Mouse (Mus musculus): ENCODE data around the gene Radil. TPM values are rescaled to one million over a fixed set of nuclear protein-coding genes. Genes with fewer than 3 reads are reported as not detected.
A peak's percentile ranks its signal among the peaks of the same experiment; 100 is the strongest.

The Radil gene
- polyA plus RNA-seq, 1 experiment = 0.82 TPM

DNA sequence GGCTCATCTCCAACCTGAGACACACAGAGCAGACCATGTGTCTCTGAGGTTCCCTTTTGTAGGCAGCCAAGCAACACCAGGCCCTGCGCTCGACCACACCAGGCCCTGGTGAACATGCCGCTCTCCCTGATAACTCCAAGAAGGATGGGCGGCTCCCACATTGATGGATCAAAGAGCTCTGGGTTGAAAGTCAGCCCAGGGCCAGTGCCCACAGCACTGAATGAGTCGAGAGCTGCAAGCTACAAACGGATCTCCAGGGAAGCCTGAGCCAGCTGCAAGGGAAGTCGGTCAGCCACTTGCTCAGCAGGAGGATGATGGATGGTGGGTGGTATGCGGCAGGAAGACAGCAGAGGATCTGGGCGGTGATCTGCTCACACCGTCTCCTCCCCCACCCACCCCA, 93.6 kb downstream of the Radil start:
- Histone ChIP-seq H3K4me1 (ENCODE audit: control insufficient read depth, insufficient read depth, insufficient read length, low read length) (no peaks in the 10 kb centered on the region), H3K4me3 (ENCODE audit: low read depth, low read length) (no peak overlapping the region), H3K27ac (ENCODE audit: insufficient read depth, low read depth, low read length) (no peak overlapping the region), H3K36me3 (ENCODE audit: control insufficient read depth, insufficient read depth, low read length) (peaks cover 60% of the 10 kb centered on the region), H3K27me3 (ENCODE audit: control insufficient read depth, insufficient read depth, low read length) (no peaks in the 10 kb centered on the region)
- TF ChIP-seq CTCF (IDR thresholded peaks at IDR 0.05; ENCODE audit: extremely low read depth, insufficient read length, insufficient replicate concordance, low read depth, low read length) = no peak
- TF ChIP-seq POLR2A (IDR thresholded peaks at IDR 0.05; ENCODE audit: low read depth, low read length) = no peak
- whole genome bisulfite sequencing = 75% methylated on average over 10 of the region's 10 CpGs

DNA sequence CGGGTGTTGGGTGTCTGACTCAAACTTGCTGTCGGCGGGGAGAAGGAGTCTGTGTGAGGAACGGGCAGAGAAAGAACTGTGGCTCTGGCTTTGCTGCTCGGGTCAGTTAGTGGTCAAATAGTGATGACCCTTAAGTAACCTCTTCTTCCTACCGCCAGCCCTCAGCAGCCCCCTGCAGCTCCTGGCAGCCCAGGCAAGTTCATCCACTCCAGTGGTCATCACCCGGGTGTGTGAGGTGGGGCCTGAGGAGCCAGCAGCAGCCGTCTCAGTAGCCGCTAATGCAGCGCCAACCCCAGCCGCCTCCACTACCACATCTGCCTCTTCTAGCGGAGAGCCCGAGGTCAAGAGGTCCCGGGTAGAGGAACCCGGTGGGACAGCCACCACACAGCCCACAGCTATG, 94.6 kb downstream of the Radil start:
- H3K27ac ChIP-seq (ENCODE audit: insufficient read depth, low read depth, low read length) = no peak overlapping the region
- H3K27me3 ChIP-seq (ENCODE audit: control insufficient read depth, insufficient read depth, low read length) = no peaks in the 10 kb centered on the region
- 79% methylated on average over 15 of the region's 15 CpGs for WGBS
- H3K36me3 ChIP-seq (ENCODE audit: control insufficient read depth, insufficient read depth, low read length) = peaks cover 62% of the 10 kb centered on the region
- H3K4me3 ChIP-seq (ENCODE audit: low read depth, low read length) = no peak overlapping the region
- TF ChIP-seq CTCF (IDR thresholded peaks at IDR 0.05; ENCODE audit: extremely low read depth, insufficient read length, insufficient replicate concordance, low read depth, low read length) = no peak
- TF ChIP-seq POLR2A (IDR thresholded peaks at IDR 0.05; ENCODE audit: low read depth, low read length) = no peak
- H3K4me1 ChIP-seq (ENCODE audit: control insufficient read depth, insufficient read depth, insufficient read length, low read length) = no peaks in the 10 kb centered on the region

DNA sequence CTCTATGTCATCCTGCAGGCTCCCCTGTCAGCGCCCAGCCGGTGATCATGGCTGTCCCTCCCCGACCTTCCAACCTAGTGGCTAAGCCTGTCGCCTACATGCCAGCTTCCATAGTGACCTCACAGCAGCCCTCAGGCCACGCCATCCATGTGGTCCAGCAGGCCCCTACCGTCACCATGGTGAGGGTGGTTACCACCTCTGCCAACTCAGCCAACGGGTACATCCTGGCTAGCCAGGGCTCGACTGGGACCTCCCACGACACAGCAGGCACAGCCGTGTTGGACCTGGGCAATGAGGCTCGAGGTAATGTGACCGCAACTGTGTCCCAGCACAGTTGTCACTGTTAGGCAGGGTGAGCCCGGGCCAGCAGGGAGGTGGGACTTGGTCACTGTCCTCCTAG, 97.2 kb downstream of the Radil start:
- Histone ChIP-seq H3K4me1 (ENCODE audit: control insufficient read depth, insufficient read depth, insufficient read length, low read length) (no peaks in the 10 kb centered on the region), H3K27me3 (ENCODE audit: control insufficient read depth, insufficient read depth, low read length) (no peaks in the 10 kb centered on the region), H3K4me3 (ENCODE audit: low read depth, low read length) (no peak overlapping the region), H3K27ac (ENCODE audit: insufficient read depth, low read depth, low read length) (no peak overlapping the region), H3K36me3 (ENCODE audit: control insufficient read depth, insufficient read depth, low read length) (peaks cover 81% of the 10 kb centered on the region)
- 94% methylated on average over 13 of the region's 13 CpGs for WGBS
- TF ChIP-seq POLR2A (IDR thresholded peaks at IDR 0.05; ENCODE audit: low read depth, low read length) = no peak
- no peak for TF ChIP-seq CTCF (IDR thresholded peaks at IDR 0.05; ENCODE audit: extremely low read depth, insufficient read length, insufficient replicate concordance, low read depth, low read length)

DNA sequence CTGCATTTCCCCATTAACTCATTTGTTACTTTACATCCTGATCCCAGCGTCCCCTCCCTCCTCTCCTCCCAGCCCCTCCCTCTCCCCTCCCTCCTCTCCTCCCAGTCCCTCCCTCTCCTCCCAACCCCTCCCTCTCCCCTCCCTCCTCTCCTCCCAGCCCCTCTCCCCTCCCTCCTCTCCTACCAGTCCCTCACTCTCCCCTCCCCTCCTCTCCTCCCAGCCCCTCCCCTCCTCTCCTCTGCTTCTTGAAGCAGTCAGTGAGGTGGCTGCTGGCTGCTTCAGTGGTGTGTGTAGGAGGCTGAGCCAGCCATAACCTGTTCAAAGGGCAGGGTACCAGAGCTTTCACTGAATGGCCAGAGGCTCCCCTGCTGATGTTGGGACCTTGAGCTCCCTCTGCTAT, 99.1 kb downstream of the Radil start:
- whole genome bisulfite sequencing = 25% methylated on average over 1 of the region's 1 CpGs
- no peaks in the 10 kb centered on the region for H3K27me3 ChIP-seq (ENCODE audit: control insufficient read depth, insufficient read depth, low read length)
- H3K27ac ChIP-seq (ENCODE audit: insufficient read depth, low read depth, low read length) = no peak overlapping the region
- no peak for TF ChIP-seq CTCF (IDR thresholded peaks at IDR 0.05; ENCODE audit: extremely low read depth, insufficient read length, insufficient replicate concordance, low read depth, low read length)
- TF ChIP-seq POLR2A (IDR thresholded peaks at IDR 0.05; ENCODE audit: low read depth, low read length) = no peak
- peaks cover 1% of the 10 kb centered on the region; the same call in 1 of the 2 replicates for H3K4me1 ChIP-seq (ENCODE audit: control insufficient read depth, insufficient read depth, insufficient read length, low read length)
- peaks cover 63% of the 10 kb centered on the region for H3K36me3 ChIP-seq (ENCODE audit: control insufficient read depth, insufficient read depth, low read length)
- no peak overlapping the region for H3K4me3 ChIP-seq (ENCODE audit: low read depth, low read length)

DNA sequence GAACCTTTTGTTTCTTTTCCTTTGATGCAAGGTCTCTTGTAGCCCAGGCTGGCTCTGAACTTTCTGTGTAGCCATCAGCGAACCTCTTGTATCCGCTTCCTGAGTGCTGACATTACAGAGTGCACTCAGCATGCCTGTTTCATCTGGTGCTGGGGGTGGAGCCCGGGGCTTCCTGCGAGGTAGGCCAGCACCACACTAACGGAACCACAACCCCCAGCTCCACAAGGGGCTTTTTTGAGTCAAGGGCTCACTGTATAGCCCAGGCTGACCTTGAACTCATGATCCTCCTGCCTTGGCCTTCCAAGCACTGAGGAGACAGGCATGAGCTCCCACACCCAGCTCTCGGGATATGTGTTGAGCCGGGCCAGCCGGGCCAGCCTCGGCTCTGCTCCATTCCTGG, 100.1 kb downstream of the Radil start:
- Histone ChIP-seq H3K27me3 (ENCODE audit: control insufficient read depth, insufficient read depth, low read length) (no peaks in the 10 kb centered on the region), H3K36me3 (ENCODE audit: control insufficient read depth, insufficient read depth, low read length) (peaks cover 54% of the 10 kb centered on the region), H3K4me1 (ENCODE audit: control insufficient read depth, insufficient read depth, insufficient read length, low read length) (peaks cover 1% of the 10 kb centered on the region; the same call in 1 of the 2 replicates), H3K27ac (ENCODE audit: insufficient read depth, low read depth, low read length) (no peak overlapping the region), H3K4me3 (ENCODE audit: low read depth, low read length) (no peak overlapping the region)
- TF ChIP-seq CTCF (IDR thresholded peaks at IDR 0.05; ENCODE audit: extremely low read depth, insufficient read length, insufficient replicate concordance, low read depth, low read length) (no peak), POLR2A (IDR thresholded peaks at IDR 0.05; ENCODE audit: low read depth, low read length) (no peak)
- 93% methylated on average over 9 of the region's 9 CpGs for WGBS

DNA sequence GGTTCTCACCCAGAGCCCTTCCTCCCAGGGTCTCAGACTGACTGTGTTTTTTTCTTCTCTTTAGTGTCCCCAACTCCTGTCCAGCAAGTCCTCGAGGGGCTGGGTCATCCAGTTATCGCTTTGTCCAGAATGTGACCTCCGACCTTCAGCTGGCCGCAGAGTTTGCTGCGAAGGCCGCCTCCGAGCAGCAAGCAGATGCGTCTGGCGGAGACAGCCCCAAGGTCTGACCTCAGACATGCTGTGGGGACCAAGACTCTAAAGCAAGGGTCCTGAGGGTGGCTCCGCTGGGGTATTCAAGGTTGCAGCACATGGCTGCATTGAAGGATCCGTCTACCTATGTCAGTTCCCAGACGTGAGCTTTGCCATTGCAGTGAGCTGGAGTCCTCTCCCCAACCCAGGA, 102.3 kb downstream of the Radil start:
- Histone ChIP-seq H3K27ac (ENCODE audit: insufficient read depth, low read depth, low read length) (no peak overlapping the region), H3K27me3 (ENCODE audit: control insufficient read depth, insufficient read depth, low read length) (no peaks in the 10 kb centered on the region), H3K4me3 (ENCODE audit: low read depth, low read length) (no peak overlapping the region), H3K4me1 (ENCODE audit: control insufficient read depth, insufficient read depth, insufficient read length, low read length) (peaks cover 21% of the 10 kb centered on the region), H3K36me3 (ENCODE audit: control insufficient read depth, insufficient read depth, low read length) (peaks cover 37% of the 10 kb centered on the region)
- no peak for TF ChIP-seq CTCF (IDR thresholded peaks at IDR 0.05; ENCODE audit: extremely low read depth, insufficient read length, insufficient replicate concordance, low read depth, low read length)
- TF ChIP-seq POLR2A (IDR thresholded peaks at IDR 0.05; ENCODE audit: low read depth, low read length) = no peak
- 76% methylated on average over 12 of the region's 12 CpGs for WGBS

DNA sequence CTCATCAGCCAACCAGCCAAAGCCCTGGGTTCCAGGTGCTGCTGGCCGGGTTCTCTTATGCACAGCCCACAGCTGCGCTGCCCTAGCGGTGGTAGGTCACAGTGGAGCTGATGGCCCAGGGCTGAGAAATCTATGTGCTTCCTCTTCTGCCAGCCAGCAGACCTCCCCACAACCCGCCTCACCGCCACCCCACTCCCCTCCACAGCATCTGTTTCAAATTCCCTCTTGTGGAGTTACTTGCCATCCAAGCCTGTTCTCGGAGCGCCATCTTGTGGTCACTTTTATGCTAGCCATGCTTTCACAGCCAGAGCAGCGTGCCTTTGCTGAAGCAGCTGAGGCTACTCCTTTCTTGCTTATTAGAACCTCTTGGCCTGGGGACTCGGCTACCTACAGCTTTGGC, 102.8 kb downstream of the Radil start:
- H3K27me3 ChIP-seq (ENCODE audit: control insufficient read depth, insufficient read depth, low read length) = no peaks in the 10 kb centered on the region
- peak; percentile 89; the same call in 1 of the 2 replicates for TF ChIP-seq CTCF (IDR thresholded peaks at IDR 0.05; ENCODE audit: extremely low read depth, insufficient read length, insufficient replicate concordance, low read depth, low read length)
- no peak for TF ChIP-seq POLR2A (IDR thresholded peaks at IDR 0.05; ENCODE audit: low read depth, low read length)
- 17% methylated on average over 9 of the region's 9 CpGs for WGBS

DNA sequence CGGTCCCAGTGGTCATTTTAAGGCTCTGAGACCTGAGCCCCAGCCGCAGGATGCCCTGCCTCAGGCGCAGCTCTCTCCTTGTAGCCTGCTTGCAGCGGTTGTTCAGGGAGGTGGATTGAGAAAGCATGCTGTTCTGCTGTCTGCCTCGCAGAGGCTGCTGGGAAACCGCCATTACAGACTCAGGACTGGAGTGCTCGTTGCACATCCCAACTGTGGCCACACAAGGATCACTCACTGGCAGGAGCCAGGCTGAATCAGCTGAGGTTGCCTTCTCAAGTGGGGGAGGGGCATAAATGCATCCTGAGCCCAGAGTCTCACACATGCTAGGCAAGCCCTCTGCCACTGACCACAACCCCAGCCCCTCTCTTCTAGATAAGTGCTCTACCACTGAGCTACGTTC, 105.2 kb downstream of the Radil start:
- Histone ChIP-seq H3K36me3 (ENCODE audit: control insufficient read depth, insufficient read depth, low read length) (peaks cover 18% of the 10 kb centered on the region), H3K4me1 (ENCODE audit: control insufficient read depth, insufficient read depth, insufficient read length, low read length) (peaks cover 44% of the 10 kb centered on the region), H3K27me3 (ENCODE audit: control insufficient read depth, insufficient read depth, low read length) (no peaks in the 10 kb centered on the region), H3K4me3 (ENCODE audit: low read depth, low read length) (no peak overlapping the region), H3K27ac (ENCODE audit: insufficient read depth, low read depth, low read length) (no peak overlapping the region)
- TF ChIP-seq CTCF (IDR thresholded peaks at IDR 0.05; ENCODE audit: extremely low read depth, insufficient read length, insufficient replicate concordance, low read depth, low read length) (no peak), POLR2A (IDR thresholded peaks at IDR 0.05; ENCODE audit: low read depth, low read length) (no peak)
- 73% methylated on average over 8 of the region's 8 CpGs for WGBS

More for the DNA sequence above, 102.8 kb downstream of the Radil start:
- Histone ChIP-seq H3K4me1 (ENCODE audit: control insufficient read depth, insufficient read depth, insufficient read length, low read length) (peaks cover 26% of the 10 kb centered on the region), H3K36me3 (ENCODE audit: control insufficient read depth, insufficient read depth, low read length) (peaks cover 32% of the 10 kb centered on the region), H3K4me3 (ENCODE audit: low read depth, low read length) (no peak overlapping the region), H3K27ac (ENCODE audit: insufficient read depth, low read depth, low read length) (no peak overlapping the region)
